Mouse (Mus musculus): ENCODE data around the gene Cpne5. TPM values are rescaled to one million over a fixed set of nuclear protein-coding genes. Genes with fewer than 3 reads are reported as not detected.

Cpne5 gene
- total RNA-seq, 2 experiments from 2014 or later, result 121 to 149 TPM

DNA sequence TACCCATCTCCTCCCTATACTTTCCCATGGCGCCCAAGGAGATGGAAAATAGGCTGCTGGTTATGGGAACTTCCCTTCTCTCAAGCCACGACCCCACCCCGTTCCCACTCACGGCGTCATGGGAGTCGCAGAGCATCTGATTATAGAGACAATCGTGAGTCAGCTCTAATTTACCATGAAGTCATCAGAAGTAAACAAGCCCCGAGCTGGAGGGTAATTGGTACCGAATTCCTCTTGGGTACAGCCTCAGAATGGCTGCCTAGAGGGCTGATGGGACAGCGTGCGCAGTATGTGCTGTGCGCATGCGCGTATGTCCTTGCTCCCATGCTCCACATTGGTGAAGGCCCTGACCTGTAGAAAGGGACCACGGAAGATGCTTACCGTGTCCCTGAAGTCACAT lies 81.6 kb downstream of the Cpne5 start:
- intact Hi-C loops (cut with DNase I), result no loop called here
- peak in 1 of 2 experiments; percentile 25 for DNase-seq (ENCODE audit: low spot score in 2 of 2)

DNA sequence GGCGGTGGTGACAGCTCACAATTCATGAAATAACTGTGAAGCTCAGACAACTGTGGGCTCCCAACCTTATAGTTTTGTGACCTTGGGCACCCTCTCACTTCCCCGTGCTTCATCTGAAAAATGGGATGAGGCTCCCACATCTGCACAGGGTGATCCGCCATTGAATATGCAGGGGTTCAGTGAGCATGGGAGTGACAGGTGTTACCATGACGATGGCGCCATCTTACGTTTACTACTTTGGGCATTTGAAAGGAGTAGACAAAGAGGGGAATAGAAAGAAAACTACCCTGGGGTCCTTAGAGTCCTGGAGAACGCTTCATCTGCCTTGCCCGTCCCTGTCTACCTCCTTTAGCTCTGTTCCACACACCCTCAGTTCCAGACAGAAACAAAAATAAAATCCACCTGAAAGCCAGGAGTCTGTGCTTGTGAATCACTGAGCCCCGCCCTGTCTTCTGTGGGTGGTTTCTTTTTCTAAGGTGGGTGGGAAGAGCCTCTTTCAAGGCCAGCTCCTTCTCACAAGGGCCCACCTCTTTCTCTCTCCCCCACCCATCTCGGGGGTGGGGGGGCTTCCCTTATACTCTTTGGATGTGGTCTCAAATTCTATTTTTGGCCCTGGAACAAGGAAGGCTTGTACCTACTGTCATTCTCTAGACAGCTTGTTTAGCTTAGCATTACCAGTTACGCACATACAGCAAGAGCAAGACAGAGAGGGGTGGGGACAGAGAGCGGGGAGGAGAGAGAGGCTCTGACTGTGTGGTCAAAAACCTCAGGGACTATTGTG lies 82.4 kb downstream of the Cpne5 start:
- peak; percentile 50 to 93 for DNase-seq (ENCODE audit: low spot score in 2 of 2)
- intact Hi-C loops (cut with DNase I), result no loop called here

DNA sequence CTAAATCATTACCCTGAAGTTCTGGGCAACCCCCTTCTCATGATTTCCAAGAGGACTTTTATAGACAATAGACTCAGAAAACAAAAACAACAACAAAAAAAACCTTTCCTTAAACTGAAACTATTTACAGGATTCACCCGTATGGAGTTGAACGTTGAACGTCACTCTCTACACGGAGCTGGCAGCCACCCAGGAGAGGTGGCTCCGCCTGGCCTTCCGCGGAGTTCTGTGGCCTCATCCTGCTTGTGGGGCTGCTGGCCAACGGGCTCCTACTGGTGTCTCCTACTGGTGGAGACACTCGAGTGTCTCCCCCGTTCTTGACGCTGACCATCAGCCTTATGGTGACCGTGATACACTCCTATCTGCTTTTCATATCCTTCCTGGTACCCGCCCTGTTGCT lies 83.7 kb downstream of the Cpne5 start:
- DNase-seq (ENCODE audit: low spot score in 2 of 2), result no peak
- intact Hi-C loops (cut with DNase I), result no loop called here

DNA sequence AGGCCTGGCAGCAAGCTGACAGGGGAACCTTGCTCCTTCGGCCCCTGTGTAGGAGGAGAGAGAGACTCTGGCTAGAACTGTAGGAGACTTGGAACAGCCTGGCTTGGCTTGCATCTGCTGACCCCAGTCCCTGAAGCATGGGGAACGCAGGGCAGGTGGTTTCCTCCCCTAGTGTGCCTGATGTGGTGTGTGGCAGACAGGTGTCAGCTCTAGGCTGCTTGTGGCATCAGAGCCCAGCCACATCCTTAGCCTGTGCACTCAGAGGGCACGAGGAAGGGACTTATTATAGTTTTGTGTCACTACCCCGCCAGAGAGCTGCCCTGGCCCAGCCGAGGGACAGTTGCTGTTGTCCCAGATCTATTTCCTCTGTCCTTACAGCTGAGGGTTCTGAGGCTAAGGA lies 85.4 kb downstream of the Cpne5 start:
- DNase-seq (ENCODE audit: low spot score in 2 of 2), result no peak
- intact Hi-C loops (cut with DNase I), result no loop called here

DNA sequence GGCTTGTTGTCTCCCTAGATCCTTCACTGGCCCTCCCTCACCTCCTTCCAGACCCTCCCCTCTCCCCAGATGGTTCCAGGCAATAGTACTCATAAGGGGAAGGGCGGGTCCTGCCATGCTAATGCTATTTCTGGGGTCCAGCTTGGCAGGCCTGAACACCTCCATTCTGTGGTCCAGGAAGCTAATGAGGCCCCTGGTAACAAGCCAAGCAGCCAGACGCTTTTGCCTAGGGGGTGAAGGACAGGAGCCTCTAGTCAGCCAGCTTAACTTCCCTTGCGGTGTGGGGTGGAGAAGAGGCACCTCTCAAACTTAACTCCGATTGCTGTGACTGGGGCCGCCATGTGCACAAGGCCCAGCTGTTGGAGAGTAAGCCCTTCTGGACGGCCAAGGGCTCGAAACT lies 88.2 kb downstream of the Cpne5 start:
- intact Hi-C loops (cut with DNase I), result no loop called here
- DNase-seq (ENCODE audit: low spot score in 2 of 2), result no peak

DNA sequence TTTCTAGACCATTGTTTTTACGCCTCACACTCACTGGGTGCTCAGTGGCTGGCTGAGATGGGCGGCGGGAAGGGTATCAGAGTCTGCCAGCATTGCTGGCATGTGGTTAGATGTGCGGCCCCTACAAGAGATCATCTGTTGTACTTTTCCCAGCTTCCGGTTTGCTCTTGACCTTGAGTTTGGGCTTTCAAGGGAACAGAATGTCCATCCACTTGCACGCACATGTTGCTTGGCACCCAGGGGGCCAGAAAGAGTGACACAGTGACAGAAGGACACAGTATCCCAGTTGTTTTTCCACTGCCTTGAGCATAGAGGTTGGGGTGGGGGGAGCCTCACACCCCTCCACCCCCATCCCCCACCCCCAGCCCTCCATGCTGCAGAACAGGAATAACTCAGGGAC lies 90.2 kb downstream of the Cpne5 start:
- intact Hi-C loops (cut with DNase I), result no loop called here
- no peak for DNase-seq (ENCODE audit: low spot score in 2 of 2)

DNA sequence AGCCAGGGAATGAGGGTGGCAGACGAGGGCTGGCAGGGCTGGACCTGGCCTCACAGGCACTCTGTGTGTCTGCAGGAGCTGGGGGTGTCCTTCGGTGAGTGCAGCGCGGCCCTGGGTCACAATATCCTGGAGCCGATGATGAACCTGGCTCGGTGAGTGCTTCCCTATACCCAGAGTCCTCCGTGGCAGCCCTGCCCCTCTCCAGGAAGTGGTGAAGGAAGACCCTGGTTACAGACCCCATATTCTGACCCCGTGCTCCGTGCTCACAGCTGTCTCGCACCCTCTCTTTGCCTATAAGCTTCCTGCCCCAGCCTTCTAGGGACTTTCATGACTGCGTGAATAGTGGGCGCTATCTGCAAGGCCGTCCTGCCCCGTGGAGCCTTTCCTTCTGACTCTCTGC lies 90.7 kb downstream of the Cpne5 start:
- no peak for DNase-seq (ENCODE audit: low spot score in 2 of 2)
- intact Hi-C loops (cut with DNase I), result no loop called here

DNA sequence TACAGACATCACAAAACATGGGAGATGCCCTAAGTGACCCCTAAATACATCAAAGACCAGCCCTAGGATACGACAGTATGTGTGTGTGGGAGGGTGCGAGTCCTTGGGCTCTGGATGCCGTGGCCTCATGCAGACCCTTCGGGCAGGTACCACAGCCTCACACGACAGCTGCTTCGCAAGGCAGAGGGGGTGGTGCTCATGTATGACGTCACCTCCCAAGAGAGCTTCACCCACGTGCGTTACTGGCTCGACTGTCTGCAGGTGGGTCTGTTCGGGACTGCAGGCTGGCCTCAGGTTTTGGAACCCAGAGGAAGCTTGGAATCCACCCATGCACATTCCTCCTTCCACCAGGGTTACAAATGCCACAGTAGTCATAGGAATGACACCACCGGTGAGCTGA lies 92.9 kb downstream of the Cpne5 start:
- intact Hi-C loops (cut with DNase I), result no loop called here
- DNase-seq (ENCODE audit: low spot score in 2 of 2), result no peak

DNA sequence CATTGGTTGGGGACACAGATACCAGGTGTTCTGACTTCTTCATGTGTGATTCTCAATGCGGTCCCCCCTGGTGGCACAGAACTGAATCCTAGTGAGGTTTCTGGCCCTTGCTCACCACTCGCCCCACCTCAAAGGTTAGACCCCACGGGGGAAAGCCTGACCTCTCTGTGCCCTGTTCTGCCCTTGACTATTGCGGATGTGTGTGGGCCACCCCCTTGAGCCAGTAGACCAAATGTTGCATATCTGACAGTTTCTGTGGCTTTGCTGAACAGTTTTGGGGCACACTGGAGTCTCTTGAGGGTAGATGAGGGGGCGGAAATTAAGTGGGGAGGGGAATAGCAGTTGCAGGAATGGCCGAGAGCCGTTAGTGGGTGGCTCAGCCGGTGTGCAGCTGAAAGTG lies 94.7 kb downstream of the Cpne5 start:
- intact Hi-C loops (cut with DNase I), result no loop called here
- DNase-seq (ENCODE audit: low spot score in 2 of 2), result no peak

DNA sequence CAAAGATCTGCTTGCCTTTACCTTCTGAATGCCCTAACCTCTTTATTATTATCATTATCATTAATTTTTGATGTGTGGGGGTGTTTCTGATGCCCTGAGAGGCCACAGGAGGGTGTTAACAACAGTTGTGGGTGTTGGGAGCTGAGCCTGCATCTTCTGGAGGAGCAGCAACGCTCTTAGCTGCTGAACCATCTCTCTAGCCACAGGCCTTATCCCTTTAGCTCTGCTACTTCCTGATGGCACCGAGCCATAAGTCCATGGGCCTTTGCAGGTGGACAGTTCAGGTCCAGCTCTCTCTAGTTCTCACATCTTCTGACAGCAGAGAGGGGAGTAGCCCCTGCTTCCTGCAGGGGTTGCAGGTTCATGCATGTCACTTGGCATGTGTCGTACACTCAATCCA lies 96.4 kb downstream of the Cpne5 start:
- intact Hi-C loops (cut with DNase I), result no loop called here
- DNase-seq (ENCODE audit: low spot score in 2 of 2), result no peak

DNA sequence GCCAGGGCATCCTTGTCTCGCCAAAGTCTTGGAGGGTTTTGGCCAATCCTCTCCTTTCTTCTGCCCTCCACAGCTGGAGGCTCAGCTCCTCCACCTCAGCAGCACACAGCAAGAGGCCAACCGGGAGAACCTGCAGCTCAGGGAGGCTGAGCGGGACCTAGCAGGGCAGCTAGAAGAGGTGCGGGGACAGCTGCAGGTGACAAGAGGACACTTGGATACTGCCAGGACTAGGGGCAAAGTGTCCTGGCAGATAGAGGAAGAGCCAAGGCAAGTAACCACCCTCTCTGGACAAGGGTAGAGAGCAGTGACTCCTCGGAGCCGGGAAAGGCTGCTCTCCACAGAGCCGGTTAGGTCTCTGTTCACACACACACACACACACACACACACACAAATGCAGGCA lies 100.1 kb downstream of the Cpne5 start:
- no peak for DNase-seq (ENCODE audit: low spot score in 2 of 2)

DNA sequence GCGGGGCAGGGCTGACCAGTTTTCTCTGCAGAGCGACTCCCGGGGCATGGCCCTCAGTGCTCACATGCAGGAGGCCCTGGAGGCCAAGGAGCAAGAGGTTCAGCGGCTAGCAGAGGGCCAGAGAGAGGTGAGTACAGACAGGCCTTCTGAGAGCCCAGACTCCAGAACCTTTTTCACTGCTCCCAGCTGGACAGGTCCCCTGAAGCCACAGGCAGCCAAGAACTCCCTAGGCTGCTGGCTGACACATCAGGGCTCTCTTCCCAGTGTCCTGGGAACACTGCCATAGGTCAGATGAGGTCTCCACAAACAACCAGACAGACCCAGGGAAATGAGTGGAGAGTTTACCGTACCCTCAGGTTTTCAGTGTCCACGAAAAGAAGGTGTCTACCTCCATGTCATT lies 101.7 kb downstream of the Cpne5 start:
- DNase-seq (ENCODE audit: low spot score in 2 of 2), result peak; percentile 31 to 41
- intact Hi-C loops (cut with DNase I), result no loop called here

More for the DNA sequence above, 100.1 kb downstream of the Cpne5 start:
- intact Hi-C loops (cut with DNase I), result no loop called here

DNA sequence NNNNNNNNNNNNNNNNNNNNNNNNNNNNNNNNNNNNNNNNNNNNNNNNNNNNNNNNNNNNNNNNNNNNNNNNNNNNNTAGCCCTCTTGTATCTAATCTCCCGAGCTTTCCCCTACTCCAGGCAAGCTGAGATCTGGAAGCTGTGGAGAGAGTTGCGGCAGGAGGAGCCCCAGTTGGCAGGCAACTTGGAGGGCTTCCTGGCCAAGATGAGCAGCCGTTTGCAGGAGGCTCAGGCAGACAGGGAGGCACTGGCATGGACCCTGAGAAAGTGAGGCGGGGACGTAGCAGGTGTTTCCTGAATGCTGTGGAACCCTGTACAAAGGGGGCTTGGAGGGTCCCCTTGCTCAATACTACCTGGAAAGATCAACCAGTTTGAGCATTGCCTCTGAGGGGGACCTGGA lies 102.9 kb downstream of the Cpne5 start:
- DNase-seq (ENCODE audit: low spot score in 2 of 2), result peak in 1 of 2 experiments; percentile 20
- intact Hi-C loops (cut with DNase I), result no loop called here

DNA sequence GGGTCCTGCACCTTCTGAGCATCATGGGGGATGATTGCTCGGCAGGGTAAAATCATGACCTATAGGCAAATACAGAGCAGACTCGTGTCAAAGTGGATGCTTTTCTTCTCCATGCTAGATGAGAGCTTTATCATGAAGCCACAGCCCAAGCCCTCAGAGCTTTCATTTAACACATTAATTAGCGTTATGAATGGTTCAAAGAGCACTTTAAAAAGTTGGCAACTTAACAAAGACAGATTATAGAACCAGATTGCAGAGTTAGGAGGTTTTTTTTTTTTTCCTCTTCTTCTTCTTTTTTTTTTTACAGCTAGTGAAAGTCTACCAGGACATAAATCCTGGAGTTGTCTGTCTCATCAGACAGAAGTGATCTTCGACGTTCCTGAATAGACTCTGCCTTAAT lies 108.6 kb downstream of the Cpne5 start:
- intact Hi-C loops (cut with DNase I), result no loop called here
- no peak for DNase-seq (ENCODE audit: low spot score in 2 of 2)

DNA sequence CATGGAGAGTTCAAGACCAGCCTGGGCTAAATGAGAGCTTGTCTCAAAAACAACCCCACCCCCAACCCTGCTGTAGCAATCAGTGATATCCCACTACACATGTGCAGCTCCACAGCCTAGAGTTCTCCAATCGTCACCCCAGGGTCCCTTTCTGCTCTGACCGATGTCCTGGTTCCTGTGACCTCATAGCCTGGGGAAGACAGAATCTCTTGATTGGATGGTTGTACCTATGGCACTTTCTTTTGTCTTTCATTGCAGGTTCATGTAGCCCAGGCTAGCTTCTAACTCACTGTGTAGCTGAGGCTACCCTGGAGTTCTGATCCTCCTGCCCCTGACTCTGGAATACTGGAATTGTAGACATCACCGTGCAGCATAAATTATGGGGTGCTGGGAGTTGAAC lies 111.4 kb downstream of the Cpne5 start:
- intact Hi-C loops (cut with DNase I), result no loop called here
- no peak for DNase-seq (ENCODE audit: low spot score in 2 of 2)

DNA sequence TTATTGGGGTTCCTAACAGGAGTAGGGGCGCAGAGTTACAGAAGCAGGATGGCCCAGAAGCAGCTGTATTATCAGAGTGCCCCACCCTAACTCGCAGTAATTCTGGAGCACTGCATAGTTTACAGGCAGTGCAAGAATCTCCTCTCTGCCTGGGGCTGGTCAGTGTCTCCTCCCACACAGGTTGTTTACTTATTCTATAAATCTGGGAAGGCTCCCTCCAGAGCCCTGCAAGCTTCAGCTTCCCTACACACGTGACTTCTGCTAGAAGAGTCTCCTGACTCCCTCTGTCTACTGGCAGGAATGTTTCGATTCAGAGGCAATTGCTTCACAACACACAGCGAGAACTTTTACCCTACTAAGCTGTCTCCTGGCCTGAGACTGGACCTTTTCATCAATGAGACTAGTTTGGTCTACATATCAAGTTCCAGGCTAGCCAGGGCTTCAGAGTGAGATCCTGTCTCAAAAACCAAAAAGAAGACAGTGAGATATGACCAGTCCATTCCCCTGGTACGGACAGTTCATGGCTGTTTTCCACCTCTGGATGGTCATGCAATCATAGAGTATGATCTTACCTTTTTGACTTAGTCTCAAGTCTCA lies 114.3 kb downstream of the Cpne5 start:
- DNase-seq (ENCODE audit: low spot score in 2 of 2), result no peak
- intact Hi-C loops (cut with DNase I), result no loop called here

DNA sequence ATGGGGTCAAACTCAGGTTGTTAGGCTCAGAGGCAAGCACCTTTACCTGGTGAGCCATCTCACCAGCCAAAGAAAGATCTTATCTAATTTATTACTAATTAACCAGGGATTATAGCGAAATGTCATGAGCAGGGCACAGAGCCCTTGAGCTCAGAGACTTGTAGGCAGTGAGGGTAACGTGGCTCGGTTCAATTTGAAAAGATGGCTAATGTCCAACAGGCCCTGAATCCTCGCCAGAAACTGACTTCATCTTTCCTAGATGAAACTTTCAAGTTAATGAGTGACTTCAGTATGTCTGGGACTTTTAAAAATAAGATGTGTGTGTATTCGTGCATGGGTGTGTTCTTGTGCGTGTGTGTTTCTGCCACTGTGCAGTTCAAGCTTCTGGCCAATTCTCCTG lies 115.2 kb downstream of the Cpne5 start:
- intact Hi-C loops (cut with DNase I), result no loop called here

DNA sequence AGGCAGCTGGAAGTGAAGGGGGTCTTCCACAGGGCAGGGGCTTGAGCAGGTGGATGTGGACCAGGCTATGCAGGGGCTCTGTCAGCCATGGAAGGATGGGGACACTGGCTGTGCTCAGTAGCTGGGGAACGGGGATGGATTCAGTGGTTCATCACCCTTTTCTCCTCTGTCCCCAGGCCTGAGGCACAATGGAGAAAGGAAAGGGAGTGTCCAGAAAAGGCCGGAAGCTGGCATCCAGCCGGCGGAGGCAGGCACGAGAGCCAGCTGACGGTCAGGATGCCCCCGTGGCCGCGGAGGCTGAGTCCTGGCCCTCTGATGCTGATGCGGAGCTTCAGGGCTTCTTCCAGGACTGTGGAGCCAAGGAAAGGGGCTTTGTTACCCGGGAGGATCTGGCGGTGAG lies 117.3 kb downstream of the Cpne5 start:
- DNase-seq (ENCODE audit: low spot score in 2 of 2), result no peak
- intact Hi-C loops (cut with DNase I), result no loop called here

More for the DNA sequence above, 115.2 kb downstream of the Cpne5 start:
- no peak for DNase-seq (ENCODE audit: low spot score in 2 of 2)

DNA sequence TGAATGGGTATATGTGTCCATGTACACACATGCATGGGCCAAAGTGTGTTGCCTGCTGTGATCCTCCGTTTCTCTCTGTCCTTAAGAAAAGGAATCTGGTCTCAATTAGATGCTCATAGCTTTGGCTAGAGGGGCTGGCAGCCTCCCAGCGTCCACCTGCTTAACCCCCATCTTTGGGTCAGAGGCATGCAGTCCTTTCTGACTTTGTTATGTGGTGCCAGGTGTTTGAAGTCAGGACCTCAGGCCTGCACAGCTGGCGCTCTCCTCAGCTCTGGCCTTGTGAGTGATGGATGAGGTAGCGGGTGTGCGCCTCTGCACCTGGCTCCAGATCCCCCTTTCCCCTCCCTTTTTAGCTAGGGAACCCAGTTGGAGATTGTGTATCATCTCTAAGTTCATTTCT lies 119.9 kb downstream of the Cpne5 start:
- no peak for DNase-seq (ENCODE audit: low spot score in 2 of 2)
- intact Hi-C loops (cut with DNase I), result no loop called here

DNA sequence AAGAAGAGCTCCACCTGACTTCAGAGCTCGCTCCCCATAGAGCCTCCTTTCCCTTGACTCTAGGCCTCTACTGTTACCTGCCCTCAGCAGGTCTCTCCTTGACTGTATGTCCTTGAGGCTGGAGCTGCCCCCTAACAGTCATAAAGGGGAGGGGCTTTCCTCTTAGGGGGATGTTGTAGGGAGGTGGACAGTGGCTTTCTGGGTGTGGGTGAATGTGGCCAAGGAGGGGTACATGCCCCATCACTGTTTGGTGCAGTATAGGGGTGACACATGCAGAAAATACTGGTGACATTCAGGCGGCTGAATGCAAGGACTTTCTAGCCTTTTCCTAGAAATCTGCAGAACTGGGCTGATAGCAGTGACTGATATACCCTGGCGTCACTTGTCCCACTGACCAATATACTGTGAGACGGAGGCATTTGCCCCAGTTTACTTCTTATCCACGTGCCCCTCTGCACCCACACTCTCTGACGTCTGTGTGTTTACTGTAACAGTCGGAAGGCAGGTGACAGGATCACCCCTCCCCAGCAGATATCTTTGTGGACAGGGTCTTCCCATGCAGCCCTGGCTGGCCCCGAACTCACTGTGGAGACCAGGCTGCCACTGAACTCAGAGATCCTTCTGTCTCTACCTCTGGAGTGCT lies 120.8 kb downstream of the Cpne5 start:
- no peak for DNase-seq (ENCODE audit: low spot score in 2 of 2)
- intact Hi-C loops (cut with DNase I), result no loop called here

DNA sequence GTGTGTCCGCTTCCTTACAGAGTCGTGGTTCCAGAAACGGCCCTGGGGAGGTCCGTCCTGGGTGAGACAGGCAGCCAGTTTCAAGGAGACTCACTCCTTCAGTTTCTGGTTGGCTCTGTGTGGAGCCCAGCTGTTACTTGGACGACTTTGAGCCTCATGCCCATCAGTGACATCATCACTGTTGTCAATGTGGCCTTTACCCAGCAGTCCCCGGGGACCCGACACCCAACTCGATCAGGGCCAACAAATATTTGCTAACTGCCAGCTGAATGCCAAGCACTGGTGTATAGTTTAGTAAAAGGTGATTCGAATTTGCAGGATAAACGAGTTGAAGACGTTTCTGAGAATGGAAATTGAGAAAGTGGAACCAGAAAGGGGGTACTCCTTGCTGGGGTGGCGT lies 121.9 kb downstream of the Cpne5 start:
- DNase-seq (ENCODE audit: low spot score in 2 of 2), result no peak
- intact Hi-C loops (cut with DNase I), result no loop called here

Data from left cerebral cortex, postnatal 25 days (tissue).